Comparison of ENCODE assay signal across 21 mouse cellular contexts in genomic region chr1:191853442-191853841, GRCm38 (mm10). TPM values are rescaled to one million over a fixed set of nuclear protein-coding genes. Genes with fewer than 3 reads are reported as not detected.
DNase-seq lines count a peak whose midpoint lies in the region; ATAC-seq and TF ChIP-seq lines count a peak whose summit lies in the region.
"Had no signal": no experiment of that assay in that cellular context is flagged by ENCODE, and none has a peak within 500 bp of the region (broad histone marks: within the 10 kb centered on the region; RNA-seq: fewer than 3 reads in every experiment).

No protein-coding gene starts in this region.

- ATAC-seq in midbrain, embryonic 15.5 days (replicated peaks), result no peak
- ATAC-seq: CD4-positive, CD25-positive, alpha-beta regulatory T cell, adult 4 months had no signal

- no peaks in the 10 kb centered on the region for H3K9me3 ChIP-seq in midbrain, embryonic 15.5 days
- H3K9me3 ChIP-seq: limb, embryonic 10.5 days; lung, embryonic 15.5 days had no signal

- 74% methylated on average over 9 of the region's 9 CpGs for WGBS in olfactory bulb, adult 2 months
- 84% methylated on average over 9 of the region's 9 CpGs for WGBS in midbrain, embryonic 15.5 days

- H3K36me3 ChIP-seq in midbrain, embryonic 15.5 days (replicated peaks), result no peaks in the 10 kb centered on the region
- H3K36me3 ChIP-seq: limb, embryonic 10.5 days; lung, embryonic 15.5 days had no signal

- DNase-seq in spleen, adult 12 weeks (ENCODE audit: low spot score), result peak; percentile 26
- no peak for DNase-seq in spleen, adult 18-20 months
- DNase-seq in R1 (ENCODE audit: low read depth, low spot score) (peak; percentile 74), liver (peak; percentile 85)
- DNase-seq in cerebellum, adult 18-20 months, result no peak
- DNase-seq in adrenal gland, postnatal 25 days, result no peak
- DNase-seq: cerebellum, adult 11-12 months; gastrocnemius, postnatal 10 days; heart, adult 18-20 months; heart, postnatal 36 days; kidney, adult 18-20 months; kidney, postnatal 10 days; midbrain, embryonic 14.5 days; thymus, postnatal 4 days had no signal

- H3K9ac ChIP-seq in midbrain, embryonic 15.5 days, result no peak overlapping the region
- H3K9ac ChIP-seq: lung, embryonic 15.5 days had no signal

- no peak for TF ChIP-seq CTCF in olfactory bulb, adult 2 months (IDR thresholded peaks at IDR 0.05; ENCODE audit: insufficient read depth, low read depth, low read length)

- H3K4me1 ChIP-seq in olfactory bulb, adult 2 months (ENCODE audit: control insufficient read depth, insufficient read depth, low read length), result peaks cover 44% of the 10 kb centered on the region
- no peaks in the 10 kb centered on the region for H3K4me1 ChIP-seq in midbrain, embryonic 15.5 days
- H3K4me1 ChIP-seq: limb, embryonic 10.5 days; lung, embryonic 15.5 days had no signal

- H3K27ac ChIP-seq in olfactory bulb, adult 2 months (ENCODE audit: insufficient read depth, low read depth, low read length), result peak overlapping the region; percentile 40; the same call in 1 of the 2 replicates
- H3K27ac ChIP-seq in midbrain, embryonic 15.5 days, result no peak overlapping the region
- H3K27ac ChIP-seq: layer of hippocampus, adult 2 months; limb, embryonic 10.5 days; lung, embryonic 15.5 days; macrophage had no signal

- no peak for TF ChIP-seq POLR2A in olfactory bulb, adult 2 months (IDR thresholded peaks at IDR 0.05; ENCODE audit: insufficient read depth, low read depth, low read length)

- H3K4me2 ChIP-seq in midbrain, embryonic 15.5 days, result no peak overlapping the region
- H3K4me2 ChIP-seq: lung, embryonic 15.5 days had no signal

- H3K4me3 ChIP-seq in olfactory bulb, adult 2 months (ENCODE audit: insufficient read depth, low read depth, low read length), result no peak overlapping the region
- H3K4me3 ChIP-seq in midbrain, embryonic 15.5 days, result no peak overlapping the region
- H3K4me3 ChIP-seq: layer of hippocampus, adult 2 months; limb, embryonic 10.5 days; lung, embryonic 15.5 days had no signal

- H3K27me3 ChIP-seq in midbrain, embryonic 15.5 days (replicated peaks), result no peaks in the 10 kb centered on the region
- H3K27me3 ChIP-seq: lung, embryonic 15.5 days had no signal

RNA-seq across cellular contexts. Expression of gene Nek2, which starts 32.2 kb away (rescaled TPM):
- polyA plus RNA-seq in olfactory bulb, adult 2 months (2012; ENCODE audit: insufficient read depth, insufficient read length, low replicate concordance, missing spikeins), result not detected in 2 replicates
- total RNA-seq in adrenal gland, postnatal 25 days (2021), result 6.7 and 6.8 TPM in 2 replicates
- polyA plus RNA-seq in midbrain, embryonic 15.5 days (2015; fragmentation: Nextera tagmentation; extraction: Ambion mirVana), result 6.8 and 7.1 TPM in 2 replicates

RNA-seq across cellular contexts. Expression of gene Slc30a1, which starts 53.1 kb away (rescaled TPM):
- not detected in 2 replicates for polyA plus RNA-seq in olfactory bulb, adult 2 months (2012; ENCODE audit: insufficient read depth, insufficient read length, low replicate concordance, missing spikeins)
- total RNA-seq in adrenal gland, postnatal 25 days (2021), result 19.8 and 22.0 TPM in 2 replicates
- 3.7 and 4.3 TPM in 2 replicates for polyA plus RNA-seq in midbrain, embryonic 15.5 days (2015; fragmentation: Nextera tagmentation; extraction: Ambion mirVana)

Comparison
In these comparisons a context has a peak if more than half of its experiments do, and no peak if none do; other contexts are left out.
1. DNase-seq: peak in spleen, adult 12 weeks (single experiment), R1 (single experiment) and liver (single experiment); none in spleen, adult 18-20 months (0 of 2), cerebellum, adult 18-20 months (0 of 2) and adrenal gland, postnatal 25 days (single experiment).